Mouse (Mus musculus): Measurements from ENCODE around the gene Ttyh3. TPM values are rescaled to one million over a fixed set of nuclear protein-coding genes. Genes with fewer than 3 reads are reported as not detected.

The Ttyh3 gene
- polyA plus RNA-seq, 1 experiment from 2014 or later, result 35.7 TPM

GRCm38 (mm10) chr5:140571201-140571600 lies 77.6 kb downstream of the Ttyh3 start:
- Histone ChIP-seq H3K27ac (replicated peaks in 1 of 2; ENCODE audit: control insufficient read depth in 1 of 2, insufficient read depth in 1 of 2, low read depth in 2 of 2, low read length in 2 of 2) (no peak overlapping the region), H3K4me3 (ENCODE audit: control insufficient read depth in 1 of 2, insufficient read depth in 1 of 2, low read depth in 1 of 2, low read length in 2 of 2) (no peak overlapping the region), H3K9ac (ENCODE audit: low read length) (no peak overlapping the region), H3K36me3 (ENCODE audit: control insufficient read depth, insufficient read depth, low read length) (no peaks in the 10 kb centered on the region), H3K9me3 (ENCODE audit: control insufficient read depth, low read length) (no peaks in the 10 kb centered on the region), H3K27me3 (ENCODE audit: control insufficient read depth, insufficient read depth, low read length) (no peaks in the 10 kb centered on the region), H3K4me2 (ENCODE audit: low read length) (no peak overlapping the region), H3K4me1 (ENCODE audit: control insufficient read depth in 2 of 2, insufficient read depth in 2 of 2, low read length in 2 of 2) (peaks cover 5 to 13% of the 10 kb centered on the region in 2 experiments)
- ATAC-seq (ENCODE audit: insufficient number of reproducible peaks, insufficient read depth, low FRiP score, low read depth), result no peak
- whole genome bisulfite sequencing, result 70% methylated on average over 4 of the region's 4 CpGs

Other genes with a start within 250 kb of the Ttyh3 start
- 92.9 and 108 TPM in 2 replicates for gene Eif3b, start 229.7 kb downstream of the Ttyh3 start, polyA plus RNA-seq (2014; fragmentation: Nextera tagmentation; extraction: Ambion mirVana)
- gene Gm4869, start 203.4 kb downstream of the Ttyh3 start, polyA plus RNA-seq (2014; fragmentation: Nextera tagmentation; extraction: Ambion mirVana), result not detected in 2 replicates
- gene Chst12, start 143.5 kb downstream of the Ttyh3 start, polyA plus RNA-seq (2014; fragmentation: Nextera tagmentation; extraction: Ambion mirVana), result 11.0 and 11.5 TPM in 2 replicates
- not detected in 2 replicates for gene Grifin, start 84.0 kb downstream of the Ttyh3 start, polyA plus RNA-seq (2014; fragmentation: Nextera tagmentation; extraction: Ambion mirVana)
- 3.8 and 6.4 TPM in 2 replicates for gene Lfng, start 41.7 kb downstream of the Ttyh3 start, polyA plus RNA-seq (2014; fragmentation: Nextera tagmentation; extraction: Ambion mirVana)
- 7.7 and 8.0 TPM in 2 replicates for gene Iqce, start 53.3 kb upstream of the Ttyh3 start, polyA plus RNA-seq (2014; fragmentation: Nextera tagmentation; extraction: Ambion mirVana)
- gene Brat1, start 56.0 kb upstream of the Ttyh3 start, polyA plus RNA-seq (2014; fragmentation: Nextera tagmentation; extraction: Ambion mirVana), result 8.9 and 9.4 TPM in 2 replicates
- gene Amz1, start 75.1 kb upstream of the Ttyh3 start, polyA plus RNA-seq (2014; fragmentation: Nextera tagmentation; extraction: Ambion mirVana), result 1.0 and 1.2 TPM in 2 replicates
- gene Gna12, start 181.4 kb upstream of the Ttyh3 start, polyA plus RNA-seq (2014; fragmentation: Nextera tagmentation; extraction: Ambion mirVana), result 46.4 and 53.8 TPM in 2 replicates

Measured in heart, embryonic 14.5 days (tissue).